Mouse (Mus musculus) cerebellum, adult 9-11 months (tissue): ENCODE measurements around the gene Nme7.

ENCODE experiments used
- DNase-seq: peaks from one replicate; pipeline ENCODE4 v3.0.0; 2022

Nme7 gene

DNA sequence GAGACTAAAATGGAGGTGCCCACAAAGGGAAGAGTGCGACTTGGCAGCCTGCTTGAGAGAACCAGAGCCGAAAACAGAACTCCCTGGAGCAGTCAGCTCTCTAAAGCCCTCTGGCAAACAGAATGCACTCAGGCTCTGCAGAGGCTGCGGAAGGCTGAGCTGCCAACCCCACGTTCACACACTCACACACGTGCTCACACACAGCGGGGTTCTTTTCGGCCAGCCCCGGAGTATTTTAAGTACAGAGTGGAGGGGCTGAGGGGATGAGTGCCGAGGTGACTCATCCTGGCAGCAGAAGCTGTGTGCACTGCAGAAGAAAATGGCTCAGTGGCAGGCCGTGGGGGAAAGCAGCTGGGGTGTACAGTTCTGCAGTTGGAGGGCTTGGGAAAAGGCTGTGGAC lies 157.8 kb downstream of the Nme7 start:
- peak; percentile 88 for DNase-seq

DNA sequence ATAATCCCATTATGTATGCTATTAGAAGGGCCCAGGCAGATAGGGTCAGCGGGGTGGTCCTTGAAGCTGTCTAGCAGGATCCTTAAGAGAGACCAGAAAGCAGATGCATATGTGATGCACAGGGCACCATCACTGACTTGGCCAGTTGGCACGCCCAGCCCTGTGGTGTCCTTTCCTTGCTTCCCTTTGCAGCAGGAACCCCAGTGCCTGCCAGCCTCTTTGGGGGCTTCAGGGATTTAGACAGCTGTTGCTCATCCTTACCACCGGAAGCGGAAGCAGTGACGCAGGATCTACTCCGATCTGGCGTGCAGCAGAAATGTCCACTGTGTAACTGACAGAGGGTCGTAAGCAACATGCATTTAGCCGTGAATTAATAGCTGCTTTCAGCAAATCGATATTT lies 163.5 kb downstream of the Nme7 start:
- no peak for DNase-seq

- no peak for DNase-seq
Measured at GRCm38 (mm10) chr1:164468329-164468728, 164.4 kb downstream of the Nme7 start.

- DNase-seq, result no peak
Measured at GRCm38 (mm10) chr1:164470985-164471384, 167.1 kb downstream of the Nme7 start.

GRCm38 (mm10) chr1:164471632-164472031 lies 167.7 kb downstream of the Nme7 start:
- DNase-seq, result no peak

GRCm38 (mm10) chr1:164473398-164473797 lies 169.5 kb downstream of the Nme7 start:
- DNase-seq, result no peak

DNA sequence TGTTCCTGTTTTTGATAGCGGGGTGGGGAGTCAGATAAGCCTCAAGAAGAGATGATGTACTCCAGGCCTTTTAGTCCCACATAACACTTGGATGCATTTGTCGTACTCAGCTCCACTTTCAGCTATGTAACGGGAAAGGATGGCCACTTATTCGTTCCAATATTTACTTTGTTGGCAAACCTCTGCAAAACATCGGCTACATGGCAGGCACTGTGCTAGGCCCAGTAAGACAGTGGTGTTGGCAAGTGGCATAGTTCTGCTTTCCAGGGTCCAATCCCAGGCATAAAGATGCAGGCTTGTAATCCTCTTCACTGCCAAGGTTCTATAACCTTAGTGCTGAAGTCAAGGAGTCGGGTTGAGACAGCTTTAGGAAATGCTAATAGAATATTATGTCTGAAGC lies 170.4 kb downstream of the Nme7 start:
- DNase-seq, result no peak

- DNase-seq, result no peak
Measured at GRCm38 (mm10) chr1:164474778-164475511, 171.0 kb downstream of the Nme7 start.

- DNase-seq, result no peak
Measured at GRCm38 (mm10) chr1:164475895-164476294, 172.0 kb downstream of the Nme7 start.

DNA sequence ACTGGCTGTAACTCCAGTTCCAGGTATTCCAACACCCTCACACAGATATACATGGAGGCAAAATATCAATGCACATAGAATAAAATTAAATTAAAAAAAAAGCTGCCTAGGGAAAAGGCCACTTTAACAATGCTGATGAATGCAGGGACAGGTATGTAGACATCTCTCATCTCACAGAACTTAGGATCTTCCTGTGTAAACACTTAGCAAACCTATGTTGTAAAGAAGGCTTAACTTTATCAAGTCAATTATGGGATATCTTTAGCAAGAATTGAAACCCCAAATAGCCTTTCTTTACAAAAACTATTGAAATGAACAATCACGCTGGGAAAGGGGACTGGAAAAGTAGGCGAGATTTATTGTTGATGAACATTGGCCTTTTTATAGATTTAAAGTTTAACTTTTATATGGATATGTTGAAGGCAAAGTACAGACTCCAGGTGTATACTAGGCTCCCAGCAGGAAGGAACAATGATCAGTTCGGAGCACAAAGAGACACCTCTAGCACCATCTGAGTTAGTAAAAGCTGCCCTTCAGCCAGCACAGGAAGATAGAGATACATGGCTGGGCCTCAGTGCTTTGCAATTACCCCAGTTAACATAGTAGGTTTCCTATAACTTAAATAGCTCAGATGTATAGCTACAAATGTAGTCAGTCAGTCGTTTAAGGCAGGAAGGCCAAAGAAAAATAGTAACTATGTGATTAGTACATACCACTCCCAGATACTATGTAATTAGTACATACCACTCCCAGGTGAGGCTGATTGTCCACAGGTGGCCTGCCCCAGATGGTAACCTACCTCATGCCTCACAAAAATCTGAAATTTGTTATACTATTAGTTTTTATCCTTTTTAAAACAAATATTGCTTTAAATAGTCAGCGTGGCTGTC lies 177.1 kb downstream of the Nme7 start:
- DNase-seq, result no peak

DNA sequence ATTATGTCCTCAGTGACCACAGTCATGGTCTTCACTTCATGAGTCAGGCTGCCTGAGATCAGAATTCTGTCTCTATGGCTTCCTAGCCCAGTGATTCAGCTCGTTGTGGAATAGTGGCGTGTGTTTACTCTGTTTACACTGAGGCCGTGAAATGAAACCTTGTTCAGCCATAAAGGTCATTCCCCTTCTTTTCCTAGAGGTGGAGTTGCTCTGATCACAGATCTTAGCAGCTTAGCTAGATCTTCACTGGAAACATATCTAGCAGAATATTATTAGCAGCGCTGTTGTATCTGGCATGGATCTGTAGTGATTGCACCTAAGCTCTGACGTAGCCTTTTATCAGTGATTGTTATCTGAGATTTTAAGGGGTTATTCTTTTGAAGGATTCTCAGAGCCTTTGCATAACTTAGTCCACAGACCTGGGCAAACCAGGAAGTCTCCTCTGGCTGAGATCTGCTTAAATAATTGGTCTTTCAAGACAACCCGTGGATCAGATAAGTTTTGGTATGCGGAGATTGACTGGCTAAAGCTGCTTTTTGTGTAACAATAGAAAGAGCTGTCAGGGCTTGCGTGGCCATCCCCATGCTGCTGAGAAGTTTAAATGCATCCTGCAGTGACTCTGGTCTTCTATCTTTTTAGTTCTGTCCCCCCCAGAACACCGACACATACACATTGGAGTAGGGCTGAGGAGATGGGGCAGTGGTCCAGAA lies 177.9 kb downstream of the Nme7 start:
- no peak for DNase-seq

DNA sequence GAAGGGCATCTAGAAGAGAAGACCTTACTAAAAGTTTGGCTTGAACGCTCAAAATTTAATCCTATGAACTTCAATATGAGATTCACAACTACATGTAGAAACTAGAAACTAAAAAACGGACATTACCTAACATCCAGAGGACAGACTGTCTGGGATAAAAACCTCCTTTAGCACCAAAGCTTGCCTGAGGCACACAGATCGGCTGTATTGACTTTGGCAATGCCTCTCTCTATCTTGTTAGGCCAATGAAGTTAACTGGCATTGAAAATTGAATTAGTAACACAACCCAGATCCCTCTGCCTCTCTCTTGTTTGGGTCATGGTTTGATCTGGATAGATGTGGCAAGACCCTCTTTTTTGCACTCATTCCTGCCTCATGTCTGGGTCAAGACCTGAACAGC lies 178.9 kb downstream of the Nme7 start:
- no peak for DNase-seq

GRCm38 (mm10) chr1:164483728-164484127 lies 179.8 kb downstream of the Nme7 start:
- no peak for DNase-seq
